Mouse (Mus musculus): ENCODE measurements at regions not wholly inside any gene's neighbourhood (a gene's known extent, or its start where the extent isn't known, plus 50 kb on each side); places are given as distances from the start of the nearest gene placed in this dataset.
A peak's percentile ranks its signal among the peaks of the same experiment; 100 is the strongest.

DNA sequence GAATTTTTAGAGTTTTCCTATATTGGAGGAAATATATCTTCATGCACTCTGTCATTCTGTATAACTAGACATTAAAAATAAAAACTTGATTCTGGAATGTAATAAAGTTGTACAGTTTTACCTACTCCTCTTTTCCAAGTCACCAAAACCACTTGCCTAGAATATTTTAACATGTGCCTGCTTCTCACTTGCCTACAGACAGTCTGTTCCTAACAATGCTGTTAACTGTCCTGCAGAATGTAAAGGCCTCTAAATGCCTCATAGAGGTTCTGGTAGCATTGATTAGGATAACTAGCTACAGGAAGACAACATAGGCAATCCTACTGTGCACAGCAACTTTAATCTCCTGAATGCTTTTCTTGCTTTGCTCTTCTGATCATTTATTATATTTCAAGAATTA lies 614.9 kb upstream of the Pcdh7 start:
- DNase-seq (ENCODE audit: low read depth, low spot score) = no peak

GRCm38 (mm10) chr5:57128478-57128877 lies 589.3 kb upstream of the Pcdh7 start:
- peak; percentile 19 for DNase-seq (ENCODE audit: low read depth, low spot score)

All from ES-CJ7 (cell line).